Comparison of ENCODE assay signal across 10 mouse cellular contexts in genomic region chr1:159392667-159393066, GRCm38 (mm10).
DNase-seq lines count a peak whose midpoint lies in the region; ATAC-seq and TF ChIP-seq lines count a peak whose summit lies in the region.
"Had no signal": no experiment of that assay in that cellular context is flagged by ENCODE, and none has a peak within 500 bp of the region (broad histone marks: within the 10 kb centered on the region; RNA-seq: fewer than 3 reads in every experiment).

No protein-coding gene starts in this region.

- intact Hi-C loops in left cerebral cortex, postnatal 4 days (cut with DNase I) = loop anchor here (10.0 kb wide), 2 partner anchors 292 to 482 kb away; no protein-coding TSS in a partner anchor

- H3K4me1 ChIP-seq in stomach, embryonic 16.5 days (ENCODE audit: control insufficient read depth, insufficient read depth, low read length) = peaks cover 7% of the 10 kb centered on the region; the same call in 1 of the 2 replicates
- no peaks in the 10 kb centered on the region for H3K4me1 ChIP-seq in stomach, postnatal 0 days (replicated peaks; ENCODE audit: control insufficient read depth, insufficient read depth)
- peaks cover 17% of the 10 kb centered on the region for H3K4me1 ChIP-seq in embryonic facial prominence, embryonic 14.5 days (ENCODE audit: control insufficient read depth, insufficient read depth, low read length)

- H3K36me3 ChIP-seq in stomach, embryonic 16.5 days (ENCODE audit: control insufficient read depth, insufficient read depth, low read length) = no peaks in the 10 kb centered on the region
- H3K36me3 ChIP-seq in stomach, postnatal 0 days (ENCODE audit: control insufficient read depth, insufficient read depth, low read length) = no peaks in the 10 kb centered on the region
- H3K36me3 ChIP-seq in embryonic facial prominence, embryonic 14.5 days (ENCODE audit: control insufficient read depth, insufficient read depth, low read length) = no peaks in the 10 kb centered on the region

- no peak for TF ChIP-seq EP300 in stomach, postnatal 0 days (optimal IDR thresholded peaks at IDR 0.05)

- H3K4me3 ChIP-seq in stomach, embryonic 16.5 days (replicated peaks; ENCODE audit: low read length) = no peak overlapping the region
- no peak overlapping the region for H3K4me3 ChIP-seq in stomach, postnatal 0 days (ENCODE audit: low read depth, low read length)
- H3K4me3 ChIP-seq in embryonic facial prominence, embryonic 14.5 days (ENCODE audit: low read depth, low read length) = no peak overlapping the region

- no peak for TF ChIP-seq CTCF in stomach, postnatal 0 days (IDR thresholded peaks at IDR 0.05; ENCODE audit: low read depth)

- H3K4me2 ChIP-seq in stomach, embryonic 16.5 days (ENCODE audit: low read depth, low read length) = no peak overlapping the region
- H3K4me2 ChIP-seq in stomach, postnatal 0 days (replicated peaks; ENCODE audit: low read depth) = no peak overlapping the region
- H3K4me2 ChIP-seq in embryonic facial prominence, embryonic 14.5 days (ENCODE audit: low read depth, low read length) = peak overlapping the region; percentile 15; the same call in 1 of the 2 replicates
- H3K4me2 ChIP-seq: heart, embryonic 11.5 days had no signal

- H3K27ac ChIP-seq in stomach, embryonic 16.5 days (ENCODE audit: low read length) = no peak overlapping the region
- H3K27ac ChIP-seq in stomach, postnatal 0 days (replicated peaks) = no peak overlapping the region
- peak overlapping the region; percentile 77; the same call in 1 of the 2 replicates for H3K27ac ChIP-seq in embryonic facial prominence, embryonic 14.5 days (replicated peaks; ENCODE audit: low read depth, low read length)
- H3K27ac ChIP-seq: liver, embryonic 14.5 days had no signal

- no peak for DNase-seq in frontal cortex, postnatal 36 days (ENCODE audit: low spot score in 2 of 2)
- DNase-seq in stomach, postnatal 0 days (ENCODE audit: low spot score) = no peak
- DNase-seq in embryonic facial prominence, embryonic 14.5 days (ENCODE audit: low spot score) = no peak
- no peak for DNase-seq in thymus, postnatal 4 days
- DNase-seq in left cerebral cortex, postnatal 4 days = no peak
- no peak for DNase-seq in right cerebral cortex, postnatal 36 days (ENCODE audit: low spot score in 2 of 2)

- H3K27me3 ChIP-seq in stomach, embryonic 16.5 days (ENCODE audit: control insufficient read depth, insufficient read depth, low read length) = no peaks in the 10 kb centered on the region
- H3K27me3 ChIP-seq in stomach, postnatal 0 days (ENCODE audit: control insufficient read depth, insufficient read depth, low read length) = no peaks in the 10 kb centered on the region
- no peaks in the 10 kb centered on the region for H3K27me3 ChIP-seq in embryonic facial prominence, embryonic 14.5 days (replicated peaks; ENCODE audit: control insufficient read depth, insufficient read depth, low read length)

- no peaks in the 10 kb centered on the region for H3K9me3 ChIP-seq in stomach, embryonic 16.5 days (replicated peaks; ENCODE audit: control insufficient read depth, low read length)
- no peaks in the 10 kb centered on the region for H3K9me3 ChIP-seq in stomach, postnatal 0 days (ENCODE audit: control insufficient read depth, low read length)
- H3K9me3 ChIP-seq in embryonic facial prominence, embryonic 14.5 days (ENCODE audit: control insufficient read depth, low read length) = no peaks in the 10 kb centered on the region

- ATAC-seq in frontal cortex, adult (ENCODE audit: low TSS enrichment) = peak; percentile 12
- 0 out of 2 replicates have a peak, but pooled peaks have one; percentile 23 for ATAC-seq in stomach, embryonic 16.5 days (ENCODE audit: insufficient read depth, low FRiP score)
- no peak for ATAC-seq in stomach, postnatal 0 days (ENCODE audit: low FRiP score, low TSS enrichment)
- ATAC-seq in embryonic facial prominence, embryonic 14.5 days (ENCODE audit: low read depth) = no peak

- H3K9ac ChIP-seq in stomach, embryonic 16.5 days (ENCODE audit: low read length) = no peak overlapping the region
- H3K9ac ChIP-seq in stomach, postnatal 0 days (ENCODE audit: low read length) = no peak overlapping the region; the same call in 1 of the 2 replicates
- H3K9ac ChIP-seq in embryonic facial prominence, embryonic 14.5 days (ENCODE audit: low read depth, low read length) = no peak overlapping the region
- H3K9ac ChIP-seq: liver, embryonic 14.5 days had no signal

- WGBS in stomach, embryonic 16.5 days = 61% methylated on average over 8 of the region's 8 CpGs
- WGBS in stomach, postnatal 0 days = 60% methylated on average over 8 of the region's 8 CpGs
- WGBS in embryonic facial prominence, embryonic 14.5 days = 62% methylated on average over 8 of the region's 8 CpGs

Comparison
In these comparisons a context has a peak if more than half of its experiments do, and no peak if none do; other contexts are left out.
1. ATAC-seq: peak in frontal cortex, adult (single experiment) and stomach, embryonic 16.5 days (single experiment); none in stomach, postnatal 0 days (single experiment) and embryonic facial prominence, embryonic 14.5 days (single experiment).